Mouse (Mus musculus): ENCODE data around the gene Ccnjl.

Ccnjl gene

DNA sequence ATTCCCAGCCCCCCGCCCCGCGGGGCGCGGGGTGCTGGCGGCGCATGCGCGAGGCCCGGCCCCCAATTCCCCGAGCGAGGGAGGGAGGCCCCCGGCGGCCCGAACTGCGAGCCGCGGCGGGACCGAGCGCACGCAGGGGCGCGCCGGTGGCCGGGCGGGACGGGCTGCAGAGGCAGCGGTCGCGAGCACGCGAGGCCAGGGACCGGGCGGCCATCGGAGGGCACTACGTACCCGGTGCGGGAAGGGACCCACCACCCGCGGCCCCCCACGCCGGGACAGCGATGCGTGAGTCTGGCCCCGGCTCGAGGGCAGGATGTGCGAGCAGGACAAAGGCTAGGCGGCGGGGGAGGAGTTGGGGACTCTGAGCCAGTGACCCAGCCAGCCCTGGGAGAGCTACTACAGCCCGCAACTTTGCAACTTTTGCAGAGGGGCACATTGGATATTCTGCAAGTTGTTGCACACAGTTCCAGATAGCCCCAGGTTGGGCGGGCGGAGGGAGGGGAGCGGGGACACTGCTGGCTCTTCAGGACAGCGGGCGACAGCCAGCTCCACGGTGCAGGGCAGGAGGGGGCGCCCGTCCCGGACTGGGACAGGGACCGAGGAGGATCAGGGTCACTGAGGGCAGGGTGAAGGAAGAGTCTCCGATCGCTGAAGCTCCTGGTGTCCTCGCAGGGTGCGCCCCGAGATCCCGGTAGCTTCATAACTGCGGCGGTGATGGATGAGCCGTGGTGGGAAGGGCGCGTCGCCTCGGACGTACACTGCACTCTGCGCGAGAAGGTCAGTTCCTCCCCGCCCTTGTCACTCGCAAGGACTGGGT is at the start of gene Ccnjl:
Gene Ccnjl, plus strand, starts transcription at position 102 of the 817 bp plus-strand sequence.
- peak; percentile 81 for DNase-seq

DNA sequence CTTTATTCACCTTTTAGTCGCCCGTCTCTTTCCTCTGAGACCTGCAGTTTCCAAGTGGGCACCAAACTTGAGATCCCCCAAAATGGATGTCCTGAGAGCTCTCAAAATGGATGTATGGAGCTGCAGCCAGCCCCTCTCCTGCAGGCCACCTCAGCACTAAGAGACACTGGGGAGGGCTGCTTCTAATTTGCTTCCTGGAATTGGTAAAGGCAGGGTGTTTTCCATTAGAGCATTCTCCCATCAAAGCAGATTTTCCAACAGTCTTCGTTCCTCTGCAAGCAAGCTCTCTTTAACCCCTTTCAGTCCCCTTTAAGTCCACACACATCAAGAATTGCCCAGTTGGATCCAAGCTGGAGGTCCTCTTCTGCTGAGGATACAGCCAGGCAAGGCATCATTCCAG is 49.2 kb upstream of the Ccnjl start:
- DNase-seq: no peak

DNA sequence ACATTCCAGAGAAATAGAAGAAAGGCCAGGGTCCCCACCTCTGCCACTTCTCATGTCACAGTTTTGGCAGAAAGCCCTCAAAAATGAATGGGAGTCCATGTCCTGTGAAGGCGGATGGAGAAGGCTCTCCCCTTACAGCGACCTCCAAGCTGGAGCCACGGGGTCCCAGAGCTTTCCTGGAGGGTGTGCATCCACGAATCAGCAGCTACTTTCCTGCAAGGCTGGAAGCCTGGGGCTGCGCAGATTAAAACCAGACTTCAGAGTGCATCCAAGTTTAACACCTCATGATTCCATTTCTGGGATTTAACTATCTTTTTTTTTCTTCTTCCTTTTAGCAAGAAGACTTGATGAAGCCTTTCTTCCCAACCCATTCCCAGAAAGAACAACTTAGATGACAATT is 48.0 kb upstream of the Ccnjl start:
- DNase-seq: no peak

DNA sequence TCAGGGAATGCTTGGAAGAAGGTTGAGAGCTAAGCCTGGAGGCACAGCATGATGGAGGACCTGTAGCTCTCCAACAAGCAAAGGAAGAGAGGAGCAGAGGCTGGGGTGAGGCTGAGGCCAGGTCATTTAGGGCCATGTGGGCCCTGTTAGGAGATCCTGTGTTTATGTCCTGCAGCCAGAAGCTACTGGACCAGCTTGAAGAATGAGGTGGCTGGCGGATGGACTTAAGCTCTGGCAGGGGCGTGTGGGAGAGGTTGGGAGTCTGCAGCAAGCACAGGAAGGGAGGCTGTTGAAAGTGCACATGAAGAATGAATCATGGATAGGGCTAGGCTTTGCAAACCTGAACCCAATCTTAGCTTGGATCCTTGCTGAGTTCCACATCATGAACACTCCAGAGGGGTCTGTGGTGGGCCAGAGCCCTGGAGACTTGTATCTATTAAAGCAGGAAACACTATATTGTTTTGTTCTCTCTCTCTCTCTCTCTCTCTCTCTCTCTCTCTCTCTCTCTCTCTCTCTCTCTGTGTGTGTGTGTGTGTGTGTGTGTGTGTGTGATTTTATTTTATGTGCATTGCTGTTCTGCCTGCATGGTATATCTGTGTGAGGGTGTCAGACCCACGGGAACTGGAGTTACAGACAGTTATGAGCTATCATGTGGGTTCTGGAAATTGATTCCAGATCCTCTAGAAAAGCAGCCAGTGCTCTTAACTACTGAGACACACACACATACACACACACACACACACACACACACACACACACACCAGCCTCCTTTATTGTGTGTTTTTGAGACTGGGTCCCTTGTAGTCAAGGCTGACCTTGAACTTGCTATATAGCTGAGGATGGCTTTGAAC is 46.7 kb upstream of the Ccnjl start:
- DNase-seq: peak; percentile 84

DNA sequence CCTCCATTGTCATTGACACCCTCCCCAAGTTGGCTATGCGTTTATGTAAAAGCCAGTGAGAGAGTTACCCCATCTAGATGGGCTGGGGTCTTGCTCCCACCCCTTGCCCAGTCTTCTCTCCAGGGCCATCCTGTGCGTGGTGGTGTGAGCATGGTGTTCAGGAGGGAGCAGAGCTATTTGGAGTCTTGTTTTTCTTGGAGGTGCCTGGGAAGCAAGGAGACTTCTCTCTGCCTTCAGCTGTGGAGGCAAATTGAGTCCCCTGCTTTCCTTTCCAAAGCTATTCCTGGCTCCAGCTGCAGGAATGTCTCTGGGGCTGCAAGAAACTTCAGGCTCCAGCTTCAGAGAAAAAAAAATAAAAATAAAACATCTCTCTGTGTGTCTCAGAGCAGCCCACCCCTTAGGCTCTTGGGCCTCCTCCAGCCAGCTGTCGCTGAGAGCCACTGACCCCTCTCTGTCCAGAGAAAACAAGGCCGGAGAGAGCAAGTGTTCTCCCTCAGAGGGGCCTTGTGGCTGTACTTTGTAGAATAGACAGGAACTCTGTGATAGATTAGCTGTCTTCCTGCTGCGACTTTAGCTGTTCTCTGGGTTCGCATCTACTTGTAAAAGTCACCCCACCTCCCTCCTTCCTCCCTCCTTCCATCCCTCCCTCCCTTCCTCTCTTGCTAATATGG is 45.3 kb upstream of the Ccnjl start:
- peak; percentile 79 for DNase-seq

DNA sequence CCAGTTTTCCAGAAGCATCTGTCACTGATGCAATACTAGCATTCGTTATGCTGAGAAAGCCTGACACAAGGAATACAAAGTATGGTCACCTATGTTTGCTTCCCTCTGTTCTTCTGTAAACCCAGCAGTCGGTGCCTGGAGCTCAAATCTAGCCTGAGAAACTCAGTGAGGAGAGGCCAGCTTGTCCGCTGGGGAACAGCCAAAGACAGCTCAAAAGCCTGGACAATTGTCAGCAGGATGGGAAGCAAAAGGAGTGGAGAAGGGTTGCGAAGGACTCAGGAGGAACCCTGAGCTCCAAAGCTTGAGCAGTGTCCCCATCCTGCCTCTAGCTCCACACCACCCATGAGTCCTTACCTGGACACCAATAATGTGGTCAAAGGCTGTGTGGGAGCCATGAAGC is 44.5 kb upstream of the Ccnjl start:
- peak; percentile 63 for DNase-seq

DNA sequence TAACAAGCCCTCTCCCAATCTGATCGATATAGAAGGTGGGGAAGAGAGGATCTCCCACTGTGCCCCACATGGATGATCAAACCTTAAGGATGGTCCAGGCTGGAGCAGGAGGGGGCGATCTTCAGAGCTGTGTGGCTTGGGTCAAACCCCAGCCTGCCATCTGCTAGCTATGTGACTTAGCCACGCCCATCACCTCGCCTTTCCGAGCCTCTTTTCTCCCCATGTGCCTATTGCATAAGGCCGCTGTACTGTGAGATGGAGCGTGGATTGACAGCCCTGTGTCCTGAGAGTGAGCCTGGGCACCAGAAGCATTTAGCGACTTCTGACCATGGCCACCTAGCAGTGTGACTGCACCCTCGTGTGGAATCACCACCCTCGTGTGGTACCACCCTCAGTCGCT is 43.9 kb upstream of the Ccnjl start:
- DNase-seq: no peak

DNA sequence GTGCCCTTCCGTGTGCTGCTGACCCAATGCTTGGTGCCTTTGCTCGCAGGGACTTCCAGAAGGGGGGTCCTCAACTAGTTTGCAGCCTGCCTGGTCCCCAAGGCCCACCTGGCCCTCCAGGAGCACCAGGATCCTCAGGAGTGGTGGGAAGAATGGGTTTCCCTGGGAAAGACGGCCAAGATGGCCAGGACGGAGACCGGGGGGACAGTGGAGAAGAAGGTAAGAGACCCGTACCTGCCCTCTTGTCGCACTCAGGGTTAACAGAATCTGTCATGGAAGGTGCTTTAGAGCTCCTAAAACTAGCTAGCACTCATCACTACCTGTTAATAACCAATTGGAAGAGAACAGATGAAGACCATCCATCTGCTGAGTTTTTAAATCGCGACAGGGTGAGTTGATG is 42.7 kb upstream of the Ccnjl start:
- no peak for DNase-seq

DNA sequence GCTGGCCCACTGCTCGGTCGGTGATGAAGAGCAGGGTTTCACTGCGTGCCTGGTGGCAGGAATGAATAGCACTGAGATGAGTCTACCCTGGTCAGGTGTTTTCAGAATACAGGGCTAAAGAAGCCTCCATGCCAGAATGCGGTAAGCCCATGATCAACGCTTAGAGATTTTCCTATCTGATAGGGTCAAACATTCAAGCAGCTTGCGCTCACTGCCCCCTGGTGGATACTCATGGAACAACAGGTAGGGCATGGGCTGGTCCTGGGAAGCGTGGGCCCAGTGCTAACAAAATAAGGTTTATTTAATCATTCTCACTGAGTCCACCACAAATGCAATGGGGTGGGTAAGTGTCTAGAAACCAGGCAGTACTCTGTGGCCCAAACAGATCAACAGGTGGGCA is 35.9 kb upstream of the Ccnjl start:
- peak; percentile 86 for DNase-seq

DNA sequence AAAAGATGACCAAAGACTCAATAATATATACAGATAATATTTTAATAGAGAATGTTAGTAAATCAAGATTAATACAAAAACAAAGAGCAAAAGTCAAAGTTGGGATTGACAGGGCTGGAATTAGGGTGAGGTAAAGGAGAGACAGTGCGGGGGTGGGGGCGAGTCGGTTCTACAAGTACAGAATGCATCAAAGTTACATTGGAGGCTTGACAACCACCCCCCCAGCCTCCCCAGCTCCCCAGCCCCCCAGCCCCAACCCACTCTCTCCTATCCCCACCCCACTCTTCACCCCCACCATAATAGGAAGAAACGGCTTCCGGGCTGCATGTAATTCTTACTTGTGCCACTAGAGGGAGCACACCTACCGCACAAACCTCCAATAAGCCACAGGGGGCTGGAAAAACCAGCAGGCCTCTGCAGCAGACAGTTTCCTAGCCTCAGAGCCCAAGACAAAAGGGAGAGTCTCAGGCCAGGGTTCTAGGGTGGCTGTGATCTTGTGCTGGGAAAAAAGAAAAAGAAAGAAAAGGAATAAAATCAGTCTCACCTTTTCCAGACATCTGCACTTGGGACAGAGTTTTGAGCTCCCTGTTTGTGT is 34.7 kb upstream of the Ccnjl start:
- peak; percentile 82 for DNase-seq

DNA sequence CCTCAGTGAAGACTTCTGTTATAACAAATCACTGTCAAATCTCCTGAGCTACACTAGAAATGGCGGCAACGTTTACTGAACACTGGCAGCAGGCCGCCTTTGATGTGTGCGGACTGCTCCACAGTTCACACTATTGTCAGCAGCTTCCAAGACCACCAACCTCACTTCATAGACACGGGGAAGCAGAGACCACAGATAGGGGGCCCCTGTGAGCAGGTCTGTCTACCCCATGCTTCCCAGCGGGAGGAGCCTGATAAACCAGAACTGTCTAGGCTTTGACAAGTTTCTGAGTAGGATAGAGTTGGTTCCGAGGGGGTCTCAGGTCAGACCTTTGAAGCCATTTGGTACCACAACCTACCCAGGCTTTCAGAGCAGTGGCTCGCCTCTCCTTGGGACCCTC is 33.5 kb upstream of the Ccnjl start:
- no peak for DNase-seq

DNA sequence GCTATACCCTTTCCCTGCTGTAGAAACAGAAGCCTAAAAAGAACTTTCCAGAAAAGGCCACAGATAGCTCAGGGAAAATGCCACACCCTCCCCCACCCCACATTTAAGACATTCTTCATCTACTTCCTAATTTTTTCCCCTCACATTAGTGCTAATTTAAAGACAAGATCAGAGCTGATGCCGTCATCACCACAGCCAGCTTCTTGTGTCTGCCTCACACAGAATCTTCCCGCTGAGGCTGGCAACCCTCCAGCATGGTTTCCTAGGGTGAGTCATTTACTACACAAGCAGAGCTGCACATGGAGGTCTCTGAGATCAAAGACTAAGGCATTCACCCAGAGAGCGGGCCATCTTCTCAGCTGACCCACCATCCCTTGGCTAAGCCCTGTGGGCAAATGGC is 33.1 kb upstream of the Ccnjl start:
- peak; percentile 76 for DNase-seq

DNA sequence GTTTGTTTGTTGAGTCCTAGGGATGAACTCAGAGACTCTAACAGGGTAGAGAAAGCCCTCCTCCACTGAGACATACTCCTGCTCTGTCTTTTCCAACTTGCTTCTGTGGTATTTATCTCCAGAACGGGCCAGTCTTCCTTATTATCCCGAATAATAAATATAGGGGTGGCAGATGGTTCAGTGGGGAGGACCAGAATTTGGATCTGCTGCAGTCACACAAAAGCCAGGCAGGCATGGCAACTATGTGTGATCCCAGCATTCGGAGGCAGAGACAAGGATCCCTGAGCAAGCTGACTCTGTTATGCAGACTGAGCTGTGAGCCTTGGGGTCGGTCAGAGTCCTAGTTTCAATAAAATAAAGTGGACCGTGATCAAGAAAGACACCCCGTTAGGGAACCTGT is 27.3 kb upstream of the Ccnjl start:
- no peak for DNase-seq

DNA sequence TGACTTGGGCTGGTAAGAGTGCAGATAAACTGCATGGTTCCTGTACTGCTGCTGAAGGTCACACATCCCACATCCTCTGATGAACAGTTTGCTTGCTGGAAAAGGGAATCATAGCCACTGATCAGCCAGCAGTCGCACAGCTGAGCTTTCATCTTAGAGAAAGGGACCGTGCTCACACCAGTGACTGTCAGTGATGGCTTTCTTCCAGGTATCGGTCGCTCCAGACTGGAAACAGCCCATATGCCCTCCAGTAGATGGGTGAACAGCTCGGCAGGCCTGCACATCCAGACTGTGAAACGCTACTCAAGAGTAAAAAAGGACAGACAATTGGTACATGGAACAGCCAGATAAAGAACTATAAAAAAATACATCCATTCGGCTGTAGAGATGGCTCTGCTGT is 23.4 kb upstream of the Ccnjl start:
- DNase-seq: no peak

DNA sequence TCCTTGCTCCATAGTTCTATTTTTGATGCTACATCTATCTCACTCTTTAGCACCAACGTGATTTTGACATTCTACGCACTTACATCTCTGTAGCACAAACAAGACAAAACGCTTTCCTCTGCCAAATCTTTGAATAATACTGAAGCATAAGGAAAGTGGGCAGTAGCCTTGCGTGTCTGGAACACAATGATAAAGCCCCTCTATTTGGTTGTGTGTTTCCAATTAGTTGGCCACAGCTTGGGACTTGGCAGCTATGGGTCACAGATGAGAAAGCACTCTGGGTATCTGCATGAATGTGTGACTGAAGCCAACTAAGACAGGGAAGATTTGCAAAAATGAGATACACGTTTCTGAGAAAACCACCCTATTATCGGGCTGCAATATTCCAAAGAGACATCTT is 20.6 kb upstream of the Ccnjl start:
- DNase-seq: no peak

DNA sequence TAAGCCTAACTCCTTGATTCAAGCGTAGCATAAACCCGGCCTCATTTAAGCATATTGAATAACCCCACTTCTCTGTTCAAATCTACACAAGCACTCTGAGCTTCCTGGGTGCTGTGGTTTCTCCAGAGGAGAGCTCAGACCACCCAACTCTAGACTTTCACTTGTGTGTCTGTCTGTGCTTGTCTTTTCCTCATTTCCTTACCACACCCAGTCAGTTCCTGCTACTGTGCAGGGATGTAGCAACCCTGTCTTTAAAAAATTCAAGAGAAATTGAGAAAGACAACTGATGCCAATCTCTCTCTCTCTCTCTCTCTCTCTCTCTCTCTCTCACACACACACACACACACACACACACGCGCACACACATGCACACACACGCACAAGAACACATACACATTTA is 18.7 kb upstream of the Ccnjl start:
- no peak for DNase-seq

DNA sequence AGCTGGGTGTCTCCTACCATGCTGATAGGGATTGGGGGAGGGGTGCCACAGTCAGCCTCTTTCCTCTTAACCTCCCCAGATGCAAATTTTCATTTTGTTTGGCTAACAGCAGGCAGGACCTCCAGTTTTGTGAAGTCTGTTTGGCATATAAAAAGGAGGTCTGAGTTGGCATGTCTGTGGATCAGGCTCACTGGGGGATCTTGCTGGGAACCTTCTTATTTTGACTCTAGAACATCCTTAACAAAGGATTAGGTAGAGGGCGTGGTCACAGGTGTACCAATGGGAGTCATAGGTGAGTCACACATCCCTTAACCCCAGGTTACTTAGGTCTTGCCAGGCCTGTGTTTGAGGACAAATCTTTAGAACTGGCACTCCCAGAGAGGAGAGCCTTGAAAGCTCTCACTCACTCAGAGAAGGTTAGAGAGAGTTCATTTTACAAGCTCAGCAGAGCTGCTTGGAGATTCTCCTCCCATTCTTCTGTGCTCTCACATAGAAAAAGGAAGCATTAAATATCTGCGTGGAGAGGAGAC is 15.9 kb upstream of the Ccnjl start:
- no peak for DNase-seq

DNA sequence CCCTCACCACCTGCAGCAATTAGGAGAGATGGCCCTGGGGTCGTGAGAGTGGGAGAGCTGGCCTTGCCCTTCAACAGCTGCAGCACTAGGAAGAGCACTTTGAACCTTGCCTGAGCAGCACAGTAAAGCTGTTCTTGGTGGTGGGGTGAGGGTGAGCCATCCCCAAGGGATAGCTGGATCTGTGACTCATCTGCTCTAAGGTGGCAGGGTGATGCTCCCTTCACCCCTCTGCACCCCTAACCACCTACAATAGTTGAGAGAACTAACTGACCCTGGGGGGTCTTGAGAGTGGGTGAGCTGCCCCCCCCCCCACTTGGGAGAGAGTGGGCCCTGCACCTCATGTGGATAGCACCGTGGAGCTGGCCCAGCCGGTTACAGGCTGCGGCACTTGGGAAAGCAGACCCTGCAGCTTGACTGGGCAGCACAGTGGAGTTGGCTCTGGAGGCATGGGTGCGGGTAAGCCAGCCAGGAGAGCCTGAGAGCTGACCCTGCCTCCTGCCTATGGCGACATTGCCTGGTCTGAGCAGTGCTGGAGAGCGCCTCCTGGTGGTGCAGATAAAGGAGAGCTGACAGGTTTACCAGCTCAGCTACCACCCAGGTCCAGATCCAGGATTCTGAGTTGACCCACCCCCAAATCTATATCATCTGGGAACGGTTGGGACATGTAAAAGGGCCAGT is 12.1 kb upstream of the Ccnjl start:
- DNase-seq: peak; percentile 71

DNA sequence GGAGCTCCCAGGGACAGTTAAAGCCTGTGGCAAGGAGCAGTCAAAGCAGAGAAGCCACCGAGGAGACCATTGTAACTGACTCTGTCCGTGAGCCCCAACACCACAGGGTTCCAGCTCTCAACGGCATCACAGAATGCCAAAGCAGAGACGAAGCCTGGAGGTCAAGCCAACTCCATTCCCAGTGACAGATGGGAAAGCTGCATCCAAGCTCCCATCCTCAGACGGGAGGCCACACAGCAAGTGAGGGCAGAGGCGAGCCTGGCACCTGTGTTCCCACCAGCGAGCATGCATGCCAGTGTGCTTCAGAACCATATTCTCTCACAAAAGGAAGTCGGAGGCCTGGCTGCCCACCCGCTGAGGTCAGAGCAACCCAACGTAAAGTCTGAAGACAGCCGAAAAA is 10.9 kb upstream of the Ccnjl start:
- DNase-seq: no peak

DNA sequence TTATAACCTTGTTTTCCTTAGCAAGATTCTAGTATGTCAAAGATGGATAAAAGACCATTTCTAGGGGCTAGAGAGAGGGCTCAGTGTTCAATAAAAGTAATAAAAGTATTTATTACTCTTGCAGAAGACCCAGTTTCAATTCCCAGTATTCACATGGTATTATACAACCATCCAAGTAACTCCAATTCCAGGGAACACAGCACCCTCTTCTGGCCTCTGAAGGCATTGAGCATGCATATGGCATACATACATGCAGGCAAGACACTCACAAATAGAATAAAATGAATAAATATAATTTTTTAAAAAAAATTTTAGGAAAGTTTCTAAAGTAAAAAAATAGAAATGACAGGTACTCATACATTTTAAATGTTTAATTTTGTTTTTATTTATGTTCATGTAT is 10.5 kb upstream of the Ccnjl start:
- DNase-seq: no peak

DNA sequence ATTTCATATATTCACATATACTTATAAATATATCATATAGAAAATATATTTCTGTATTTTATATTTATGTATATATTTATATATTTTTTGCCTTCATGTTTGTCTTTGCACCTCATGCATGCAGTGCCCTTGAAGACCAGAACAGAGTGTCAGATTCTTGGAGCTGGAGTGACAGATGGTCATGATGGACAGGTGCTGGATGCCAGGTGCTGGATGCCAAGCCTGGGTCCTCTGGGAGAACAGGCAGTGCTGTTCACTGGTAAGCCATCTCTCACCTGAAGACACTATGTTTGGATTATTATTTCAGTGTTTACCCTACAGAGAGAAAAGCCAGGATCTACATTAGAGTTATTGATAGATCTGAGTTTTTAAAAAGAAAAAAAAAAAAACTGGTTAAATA is 9.8 kb upstream of the Ccnjl start:
- DNase-seq: no peak

DNA sequence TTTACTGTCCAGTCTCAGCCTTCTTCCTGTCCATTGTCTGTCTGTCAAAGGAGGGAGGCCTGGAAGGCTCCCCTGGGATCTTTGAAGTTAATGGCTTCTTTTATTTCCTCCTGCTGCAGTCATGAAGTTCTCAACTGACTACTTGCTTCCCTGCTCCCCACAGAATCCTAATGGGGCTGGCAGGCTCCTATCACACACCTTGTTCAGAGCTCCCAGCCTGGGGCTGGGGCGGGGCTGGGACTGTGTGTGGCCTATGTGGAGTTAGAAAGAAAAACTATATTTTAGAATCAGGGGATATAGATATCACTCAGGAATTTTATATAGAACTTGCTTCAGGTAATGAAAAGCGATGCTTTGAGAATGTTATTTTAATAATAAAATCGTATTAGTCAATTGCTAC is 8.1 kb upstream of the Ccnjl start:
- no peak for DNase-seq

Data from lung, postnatal 10 days (tissue).